Mouse (Mus musculus) embryonic facial prominence, embryonic 12.5 days (tissue): Measurements from ENCODE around the gene Slc46a2. TPM values are rescaled to one million over a fixed set of nuclear protein-coding genes. Genes with fewer than 3 reads are reported as not detected.

Source experiments
- ATAC-seq: fragments of 200-750 bp; cut with Nextera tagmentation; 2 replicates; pipeline ENCODE4 v1.8.0; 2017; ENCODE audit not compliant: insufficient number of reproducible peaks, insufficient read depth, low FRiP score, low TSS enrichment
- H3K27ac ChIP-seq: fragments of 300-500 bp; sonication (generic); 2 replicates; pipeline ENCODE4 v1.5.1; 2016; ENCODE audit warnings: mild to moderate bottlenecking
- H3K27me3 ChIP-seq: fragments of 300-500 bp; sonication (generic); 2 replicates; pipeline ENCODE4 v1.6.1; 2016; ENCODE audit warnings: mild to moderate bottlenecking, moderate library complexity
- H3K36me3 ChIP-seq: fragments of 300-500 bp; sonication (generic); 2 replicates; pipeline ENCODE4 v1.6.1; 2016; ENCODE audit warnings: mild to moderate bottlenecking
- H3K4me1 ChIP-seq: fragments of 300-500 bp; sonication (generic); 2 replicates; pipeline ENCODE4 v1.6.1; 2016
- H3K4me2 ChIP-seq: fragments of 300-500 bp; sonication (generic); replicated peaks from 2 replicates; pipeline ENCODE4 v1.6.1; 2016; ENCODE audit warnings: mild to moderate bottlenecking, moderate library complexity
- H3K4me3 ChIP-seq: fragments of 300-500 bp; sonication (generic); 2 replicates; pipeline ENCODE4 v1.5.1; 2016; ENCODE audit warnings: mild to moderate bottlenecking
- H3K9ac ChIP-seq: fragments of 300-500 bp; sonication (generic); 2 replicates; pipeline ENCODE4 v1.6.1; 2016; ENCODE audit warnings: mild to moderate bottlenecking, moderate library complexity
- H3K9me3 ChIP-seq: fragments of 300-500 bp; sonication (generic); 2 replicates; pipeline ENCODE4 v1.6.1; 2016; ENCODE audit warnings: mild to moderate bottlenecking, moderate library complexity
- WGBS: fragments of 180-500 bp; shearing (Covaris S2); methylation state at CpG from one replicate; pipeline ENCODE4 v1.1.7; 2016; 5-methylcytosine and 5-hydroxymethylcytosine counted together
- polyA plus RNA-seq: library from polyadenylated mRNA; unstranded; fragments of >200 nt; fragmentation: Nextera tagmentation; extraction: Ambion mirVana; gene quantifications from 2 replicates; pipeline ENCODE4 v1.2.1, GENCODE M21; 2016

Slc46a2 gene
- polyA plus RNA-seq, 1 experiment from 2014 or later: 0.08 TPM

DNA sequence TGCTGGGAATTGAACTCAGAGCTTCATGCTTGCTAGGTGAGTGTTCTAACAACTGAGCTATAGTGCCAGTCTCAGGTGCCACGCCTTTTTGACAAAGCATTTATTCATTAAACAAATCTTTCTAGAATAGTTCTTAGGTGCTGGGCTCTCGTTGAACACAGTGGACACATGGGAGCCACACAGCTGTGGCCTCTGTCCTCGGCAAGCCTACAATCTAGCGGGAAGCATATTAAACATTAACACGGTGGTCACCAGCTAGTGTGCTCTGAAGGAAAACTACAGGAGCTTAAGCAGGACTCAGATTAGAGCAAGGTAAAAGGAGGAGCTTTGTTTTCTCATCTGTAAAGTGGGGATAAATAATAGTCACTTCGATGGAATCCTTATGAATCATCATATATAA lies 7.8 kb downstream of the Slc46a2 start:
- no peak overlapping the region for H3K4me2 ChIP-seq
- H3K4me1 ChIP-seq: 0 out of 2 replicates have a peak, but pooled peaks cover 3% of the 10 kb centered on the region
- ATAC-seq: no peak
- no peak overlapping the region for H3K27ac ChIP-seq
- 84% methylated on average over 6 of the region's 6 CpGs for WGBS
- H3K9me3 ChIP-seq: no peaks in the 10 kb centered on the region
- H3K36me3 ChIP-seq: no peaks in the 10 kb centered on the region
- H3K27me3 ChIP-seq: no peaks in the 10 kb centered on the region
- no peak overlapping the region for H3K9ac ChIP-seq
- no peak overlapping the region for H3K4me3 ChIP-seq

DNA sequence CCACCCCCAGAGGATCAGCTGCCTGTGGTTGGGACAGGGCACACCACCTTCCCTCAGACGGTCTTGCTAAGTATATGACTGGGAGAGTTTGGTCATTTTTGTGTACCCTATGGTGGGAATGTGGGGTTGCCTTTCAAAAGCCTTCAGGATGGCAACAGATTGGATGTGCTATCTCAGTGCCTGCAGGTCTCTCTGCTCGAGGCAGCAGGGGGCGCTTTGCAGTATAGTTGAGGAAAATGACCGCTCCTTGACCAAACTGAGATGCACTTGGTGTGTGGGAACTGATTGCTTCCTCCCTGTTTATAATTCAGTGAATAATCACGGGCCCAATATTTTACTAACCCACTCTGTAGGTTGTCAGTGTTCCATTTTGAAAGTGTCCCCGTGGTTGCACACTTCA lies 12.3 kb downstream of the Slc46a2 start:
- no peaks in the 10 kb centered on the region for H3K27me3 ChIP-seq
- no peak overlapping the region for H3K4me2 ChIP-seq
- no peak overlapping the region for H3K9ac ChIP-seq
- no peak overlapping the region for H3K4me3 ChIP-seq
- no peaks in the 10 kb centered on the region for H3K9me3 ChIP-seq
- WGBS: 73% methylated on average over 6 of the region's 6 CpGs
- no peak overlapping the region for H3K27ac ChIP-seq
- no peak for ATAC-seq
- peaks cover 7% of the 10 kb centered on the region; the same call in 1 of the 2 replicates for H3K36me3 ChIP-seq
- H3K4me1 ChIP-seq: no peaks in the 10 kb centered on the region

DNA sequence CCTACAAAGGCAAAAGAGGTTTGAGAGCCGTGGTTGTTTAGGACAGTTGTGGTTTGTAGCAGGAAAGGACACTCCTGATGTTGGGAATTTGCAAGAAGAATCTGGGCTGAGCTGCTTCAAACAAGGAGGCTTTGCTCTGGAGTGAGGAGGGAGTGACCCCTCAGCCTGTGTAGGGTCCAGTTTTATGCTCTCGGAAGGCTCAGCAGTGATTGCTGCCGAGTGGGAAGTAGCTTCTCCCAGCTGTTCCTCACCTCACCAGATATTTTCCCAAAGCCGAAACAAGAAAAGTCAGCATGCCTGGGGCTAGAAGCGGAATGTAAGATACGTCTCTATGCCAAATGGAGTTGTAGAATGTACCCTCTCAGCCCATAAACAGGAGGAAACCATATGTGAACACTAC lies 13.0 kb downstream of the Slc46a2 start:
- Histone ChIP-seq H3K4me2 (no peak overlapping the region), H3K27ac (no peak overlapping the region), H3K27me3 (no peaks in the 10 kb centered on the region), H3K4me3 (no peak overlapping the region), H3K9me3 (no peaks in the 10 kb centered on the region), H3K36me3 (peaks cover 7% of the 10 kb centered on the region; the same call in 1 of the 2 replicates), H3K4me1 (no peaks in the 10 kb centered on the region), H3K9ac (no peak overlapping the region)
- WGBS: 73% methylated on average over 6 of the region's 6 CpGs
- ATAC-seq: no peak

DNA sequence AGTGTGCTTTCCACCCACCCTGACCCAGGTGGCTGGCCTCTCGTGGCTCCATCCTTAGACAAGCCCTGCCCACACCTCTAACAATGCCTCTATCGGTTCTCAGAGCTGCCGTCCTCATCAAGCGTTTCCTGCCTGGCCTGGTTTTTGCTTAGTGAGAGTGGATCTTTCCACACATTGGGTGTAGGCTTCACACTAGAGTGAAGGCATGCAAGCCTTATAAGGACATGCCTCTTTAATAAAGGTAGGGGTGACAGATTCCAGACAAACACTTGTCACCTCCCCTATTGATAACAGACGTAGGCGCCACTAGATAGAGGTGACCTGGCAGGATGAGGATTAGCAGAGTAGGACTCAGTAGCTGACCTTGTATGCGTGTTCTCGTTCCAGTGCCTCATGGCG lies 16.3 kb downstream of the Slc46a2 start:
- no peak overlapping the region for H3K4me3 ChIP-seq
- H3K9ac ChIP-seq: no peak overlapping the region
- H3K4me2 ChIP-seq: no peak overlapping the region
- no peaks in the 10 kb centered on the region for H3K9me3 ChIP-seq
- WGBS: 85% methylated on average over 9 of the region's 9 CpGs
- H3K27ac ChIP-seq: no peak overlapping the region
- H3K4me1 ChIP-seq: no peaks in the 10 kb centered on the region
- ATAC-seq: no peak
- no peaks in the 10 kb centered on the region for H3K27me3 ChIP-seq
- H3K36me3 ChIP-seq: peaks cover 20% of the 10 kb centered on the region; the same call in 1 of the 2 replicates

DNA sequence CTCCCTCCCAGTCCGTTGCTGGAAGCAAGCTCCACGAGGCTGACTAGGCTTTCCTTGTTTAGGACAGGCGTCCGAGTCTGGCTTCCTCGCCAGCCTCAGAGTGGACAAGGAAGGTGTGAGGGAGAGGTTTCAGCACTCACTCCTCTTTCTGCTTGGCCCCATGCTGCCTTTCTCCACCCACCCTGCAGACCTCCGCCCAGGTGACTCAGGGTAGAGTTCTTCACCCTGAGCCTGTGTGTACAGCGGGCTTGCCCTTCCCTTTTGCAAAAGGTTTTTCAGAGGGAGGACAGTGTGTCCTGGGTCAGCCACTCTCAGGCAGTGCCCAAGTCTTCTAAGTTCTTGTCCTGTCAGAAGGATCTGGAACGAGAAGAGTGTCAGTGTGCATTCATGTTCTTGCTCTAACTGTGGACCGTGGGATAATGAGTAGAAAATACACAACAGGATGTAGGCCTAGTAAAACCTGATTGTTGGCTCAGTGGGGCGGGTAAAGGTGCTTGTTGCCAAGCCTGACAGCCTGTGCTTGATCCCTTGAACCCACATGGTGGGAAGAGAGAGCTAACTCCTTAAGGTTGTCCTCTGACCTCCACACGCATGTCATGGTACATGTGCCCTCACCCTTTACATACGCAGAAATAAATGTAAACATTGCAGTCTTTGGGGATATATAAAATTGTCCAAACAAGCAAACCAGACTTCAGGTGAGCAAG lies 16.9 kb downstream of the Slc46a2 start:
- Histone ChIP-seq H3K27me3 (no peaks in the 10 kb centered on the region), H3K4me2 (no peak overlapping the region), H3K4me1 (no peaks in the 10 kb centered on the region), H3K9me3 (no peaks in the 10 kb centered on the region), H3K9ac (no peak overlapping the region), H3K36me3 (peaks cover 20% of the 10 kb centered on the region; the same call in 1 of the 2 replicates), H3K4me3 (no peak overlapping the region), H3K27ac (no peak overlapping the region)
- no peak for ATAC-seq
- WGBS: 83% methylated on average over 12 of the region's 12 CpGs

DNA sequence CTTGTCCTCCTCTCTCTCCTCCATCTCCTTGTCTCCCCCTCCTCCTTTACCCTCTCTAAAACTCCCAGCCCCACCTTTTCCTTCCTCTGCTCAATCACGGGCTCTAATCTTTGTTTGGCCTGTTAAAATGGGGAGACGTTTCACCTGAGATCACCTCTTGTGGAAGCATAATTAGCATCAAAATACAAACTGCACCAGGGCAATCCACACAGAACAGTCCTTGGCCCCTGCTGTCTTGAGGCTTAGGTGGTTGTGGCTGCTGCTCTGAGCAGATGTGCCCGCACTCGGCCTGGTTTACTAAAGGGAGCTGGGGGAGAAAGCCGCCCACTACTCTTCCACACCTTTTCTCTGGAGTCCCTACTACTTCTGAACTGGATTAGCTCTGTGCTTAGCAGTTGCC lies 18.9 kb downstream of the Slc46a2 start:
- peaks cover 20% of the 10 kb centered on the region; the same call in 1 of the 2 replicates for H3K36me3 ChIP-seq
- no peaks in the 10 kb centered on the region for H3K27me3 ChIP-seq
- no peak overlapping the region for H3K4me2 ChIP-seq
- no peak overlapping the region for H3K27ac ChIP-seq
- H3K9ac ChIP-seq: no peak overlapping the region
- WGBS: 68% methylated on average over 5 of the region's 5 CpGs
- no peak overlapping the region for H3K4me3 ChIP-seq
- no peaks in the 10 kb centered on the region for H3K9me3 ChIP-seq
- no peak for ATAC-seq
- H3K4me1 ChIP-seq: no peaks in the 10 kb centered on the region

DNA sequence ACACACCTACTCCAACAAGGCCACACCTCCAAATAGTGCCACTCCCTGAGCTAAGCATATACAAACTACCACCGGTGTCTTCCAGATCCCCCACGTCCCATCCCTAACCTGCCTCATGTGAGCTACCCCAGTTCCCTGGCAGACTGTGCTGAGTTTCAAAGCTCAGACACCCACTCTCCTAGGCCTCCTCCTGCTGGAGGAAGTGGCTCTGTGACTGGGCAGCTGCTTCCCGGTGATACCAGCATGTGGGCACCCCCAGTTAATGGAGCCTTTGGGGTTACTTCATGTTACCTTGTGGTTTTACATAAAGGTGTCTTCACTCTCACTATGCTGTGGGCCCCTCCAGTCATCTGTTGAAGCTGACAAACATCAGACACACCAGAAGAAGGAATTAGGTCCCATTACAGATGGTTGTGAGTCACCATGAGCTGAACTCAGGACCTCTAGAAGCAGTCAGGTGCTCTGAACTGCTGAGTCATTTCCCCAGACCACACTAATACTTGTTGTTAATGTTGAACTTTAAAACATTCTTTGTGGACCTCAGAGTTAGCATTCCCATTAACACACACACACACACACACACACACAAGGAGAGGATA lies 19.8 kb downstream of the Slc46a2 start:
- Histone ChIP-seq H3K36me3 (peaks cover 20% of the 10 kb centered on the region; the same call in 1 of the 2 replicates), H3K9me3 (no peaks in the 10 kb centered on the region), H3K9ac (no peak overlapping the region), H3K4me2 (no peak overlapping the region), H3K4me3 (no peak overlapping the region), H3K4me1 (no peaks in the 10 kb centered on the region), H3K27me3 (no peaks in the 10 kb centered on the region), H3K27ac (no peak overlapping the region)
- WGBS: 94% methylated on average over 3 of the region's 3 CpGs
- ATAC-seq: no peak

DNA sequence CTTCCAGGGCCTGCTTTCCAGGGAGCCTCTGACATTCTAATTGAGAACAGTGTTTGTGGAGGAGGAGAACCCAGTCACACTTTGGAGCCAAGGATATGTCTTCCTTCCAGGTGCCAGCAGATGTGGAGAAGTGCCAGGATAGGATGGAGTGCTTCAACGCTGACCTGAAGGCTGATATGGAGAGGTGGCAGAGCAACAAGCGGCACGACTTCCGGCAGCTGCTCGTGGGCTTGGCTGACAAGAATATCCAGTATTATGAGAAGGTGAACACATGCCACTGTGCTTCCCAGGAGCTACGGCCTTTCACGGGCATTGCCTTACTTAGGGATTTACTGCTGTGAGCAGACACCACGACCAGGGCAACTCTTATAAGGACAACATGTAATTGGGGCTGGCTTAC lies 20.4 kb downstream of the Slc46a2 start:
- WGBS: 92% methylated on average over 8 of the region's 8 CpGs
- Histone ChIP-seq H3K27me3 (no peaks in the 10 kb centered on the region), H3K27ac (no peak overlapping the region), H3K4me1 (no peaks in the 10 kb centered on the region), H3K4me3 (no peak overlapping the region), H3K9ac (no peak overlapping the region), H3K9me3 (no peaks in the 10 kb centered on the region), H3K36me3 (peaks cover 20% of the 10 kb centered on the region; the same call in 1 of the 2 replicates), H3K4me2 (no peak overlapping the region)
- ATAC-seq: no peak

DNA sequence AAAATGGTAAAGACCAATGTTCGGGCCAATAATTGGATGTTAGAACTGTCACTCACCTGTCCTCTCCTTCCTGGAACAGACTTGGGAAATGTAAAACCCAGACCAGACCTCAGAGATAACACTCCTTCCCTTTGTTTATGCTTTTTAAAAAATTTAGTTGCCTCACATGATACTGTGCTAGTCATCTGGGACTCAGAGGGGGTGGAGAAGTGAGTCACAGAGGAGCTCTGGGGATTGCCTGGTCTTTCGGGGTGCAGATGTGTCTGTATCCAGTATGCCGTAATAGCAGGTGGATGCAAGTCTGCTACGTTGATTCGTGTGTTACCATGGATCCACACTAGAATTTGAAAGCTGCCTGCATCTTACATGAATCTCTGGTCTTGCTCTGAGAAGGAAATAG lies 22.1 kb downstream of the Slc46a2 start:
- Histone ChIP-seq H3K9me3 (no peaks in the 10 kb centered on the region), H3K27ac (no peak overlapping the region), H3K27me3 (no peaks in the 10 kb centered on the region), H3K4me3 (no peak overlapping the region), H3K36me3 (peaks cover 13% of the 10 kb centered on the region; the same call in 1 of the 2 replicates), H3K4me2 (no peak overlapping the region), H3K4me1 (no peaks in the 10 kb centered on the region), H3K9ac (no peak overlapping the region)
- WGBS: 87% methylated on average over 5 of the region's 5 CpGs
- no peak for ATAC-seq

DNA sequence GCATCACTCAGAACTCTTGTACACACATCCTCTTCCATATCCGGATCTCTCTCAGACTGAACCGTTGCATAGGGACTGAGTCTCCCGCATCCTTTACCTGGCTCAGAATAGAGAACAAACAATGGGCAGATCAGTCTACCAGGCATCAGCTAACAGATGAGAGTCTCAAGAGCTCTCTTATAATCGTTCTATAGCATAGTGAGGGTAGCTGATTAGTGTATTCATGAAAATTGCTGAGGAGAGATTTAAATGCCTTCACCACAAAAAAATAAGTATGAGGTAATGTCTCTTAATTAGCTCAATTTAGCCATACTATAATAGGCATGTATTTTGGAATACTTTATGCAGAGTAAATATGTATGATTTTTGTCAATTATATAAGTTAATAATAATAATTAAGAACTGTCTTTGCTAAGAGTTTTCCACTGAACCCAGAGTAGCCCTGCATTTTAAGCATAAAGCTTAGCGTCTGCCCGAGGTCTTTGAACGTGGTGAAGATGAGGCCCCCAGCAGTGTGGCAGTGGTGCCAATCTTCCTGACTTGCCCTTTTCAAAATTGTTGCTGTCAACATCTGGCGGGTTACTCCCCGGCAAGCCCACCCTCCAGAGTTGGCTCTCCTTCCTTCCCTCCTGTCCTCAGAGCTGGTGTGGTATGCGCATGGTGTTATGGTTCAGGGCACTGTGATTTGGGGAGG lies 23.0 kb downstream of the Slc46a2 start:
- whole genome bisulfite sequencing: 84% methylated on average over 10 of the region's 10 CpGs
- no peaks in the 10 kb centered on the region for H3K4me1 ChIP-seq
- no peak for ATAC-seq

DNA sequence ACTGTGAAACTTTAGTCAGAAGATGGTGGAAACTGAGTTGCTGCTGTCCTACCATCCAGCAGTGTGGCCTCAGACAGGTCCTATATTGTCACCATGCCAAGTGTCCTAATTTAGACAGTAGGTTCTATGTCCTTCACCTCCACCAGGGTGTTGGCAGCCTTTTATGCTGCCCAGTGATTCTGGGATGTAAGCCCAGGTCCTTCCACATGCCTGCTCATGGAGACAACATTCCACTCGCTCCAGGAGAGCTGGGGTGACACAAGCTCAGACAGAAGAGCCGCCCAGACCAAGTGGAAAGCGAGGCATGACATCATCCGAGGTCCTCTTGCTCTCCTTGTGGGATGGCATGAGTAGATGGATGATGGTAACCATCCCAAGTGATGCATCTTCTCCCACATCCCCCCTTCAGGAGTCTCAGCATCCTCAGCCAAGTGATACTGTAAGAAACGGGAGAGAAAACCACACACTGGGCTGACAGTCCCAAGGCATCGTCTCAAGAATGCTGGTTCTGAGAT lies 24.7 kb downstream of the Slc46a2 start:
- H3K9me3 ChIP-seq: no peaks in the 10 kb centered on the region
- no peak overlapping the region for H3K9ac ChIP-seq
- no peak overlapping the region for H3K27ac ChIP-seq
- H3K4me2 ChIP-seq: no peak overlapping the region
- H3K4me1 ChIP-seq: no peaks in the 10 kb centered on the region
- 87% methylated on average over 6 of the region's 6 CpGs for WGBS
- no peak for ATAC-seq
- H3K36me3 ChIP-seq: peaks cover 14% of the 10 kb centered on the region; the same call in 1 of the 2 replicates
- no peaks in the 10 kb centered on the region for H3K27me3 ChIP-seq
- no peak overlapping the region for H3K4me3 ChIP-seq

More for the DNA sequence above, 23.0 kb downstream of the Slc46a2 start:
- Histone ChIP-seq H3K36me3 (peaks cover 13% of the 10 kb centered on the region; the same call in 1 of the 2 replicates), H3K27ac (no peak overlapping the region), H3K9ac (no peak overlapping the region), H3K9me3 (no peaks in the 10 kb centered on the region), H3K4me2 (no peak overlapping the region), H3K4me3 (no peak overlapping the region), H3K27me3 (no peaks in the 10 kb centered on the region)
